Mouse (Mus musculus): Measurements from ENCODE around the gene Myom1.

DNA sequence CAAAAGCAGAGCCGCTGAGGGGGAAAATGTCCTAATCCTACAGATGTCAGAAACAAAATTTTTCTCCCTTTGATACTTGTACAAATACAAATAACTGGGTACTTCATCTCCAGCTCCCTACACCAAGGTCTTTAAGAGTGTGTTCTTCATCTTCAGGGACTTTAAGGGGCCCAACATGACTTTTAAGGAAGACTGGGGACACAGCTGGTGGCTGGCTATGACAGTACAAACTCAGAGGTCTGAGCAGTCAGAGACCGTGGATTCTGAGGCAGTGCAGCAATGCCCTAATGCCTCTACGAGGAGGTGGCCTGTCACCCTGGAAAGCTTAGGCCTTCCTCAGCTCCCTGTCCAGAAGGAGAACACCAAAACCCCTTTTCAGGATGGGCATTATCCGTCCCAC is 679 bp downstream of the Myom1 start:
- TF ChIP-seq CTCF (IDR thresholded peaks at IDR 0.05; ENCODE audit: low read depth) (no peak), EP300 (IDR thresholded peaks at IDR 0.05; ENCODE audit: low read depth) (no peak)
